Mouse (Mus musculus): ENCODE measurements around the gene Mpp4.

- TF ChIP-seq POLR2A (IDR thresholded peaks at IDR 0.05; ENCODE audit: borderline replicate concordance, low read depth, low read length) (no peak), CTCF (IDR thresholded peaks at IDR 0.05; ENCODE audit: low read depth, low read length) (no peak)
These were observed 45.1 kb upstream of the Mpp4 start for GRCm38 (mm10) chr1:59208331-59208730.

All from bone marrow macrophage, adult 2 months (primary cell).